Mouse (Mus musculus): Measurements from ENCODE around the gene Fam69b.

Fam69b gene

DNA sequence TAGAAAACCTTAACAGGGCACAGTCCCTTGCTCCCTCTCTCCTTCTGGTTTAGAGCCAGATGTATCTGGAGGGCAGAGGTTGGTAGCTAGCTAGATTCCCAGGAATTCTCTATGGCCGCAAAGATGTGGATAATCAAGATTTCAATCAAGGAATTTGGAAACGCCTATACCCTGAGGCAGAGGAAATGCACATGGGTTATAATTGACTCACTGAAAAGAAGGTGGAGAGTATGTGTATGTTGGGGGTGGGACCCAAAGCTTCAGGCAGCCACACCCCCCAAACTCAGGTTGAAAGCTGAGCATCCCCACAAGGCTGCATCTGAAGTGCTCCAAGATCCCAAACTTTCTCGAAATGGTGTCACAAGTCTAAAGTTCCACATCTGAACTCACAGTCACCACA lies 29.8 kb upstream of the Fam69b start:
- no peak for DNase-seq (ENCODE audit: low spot score)

DNA sequence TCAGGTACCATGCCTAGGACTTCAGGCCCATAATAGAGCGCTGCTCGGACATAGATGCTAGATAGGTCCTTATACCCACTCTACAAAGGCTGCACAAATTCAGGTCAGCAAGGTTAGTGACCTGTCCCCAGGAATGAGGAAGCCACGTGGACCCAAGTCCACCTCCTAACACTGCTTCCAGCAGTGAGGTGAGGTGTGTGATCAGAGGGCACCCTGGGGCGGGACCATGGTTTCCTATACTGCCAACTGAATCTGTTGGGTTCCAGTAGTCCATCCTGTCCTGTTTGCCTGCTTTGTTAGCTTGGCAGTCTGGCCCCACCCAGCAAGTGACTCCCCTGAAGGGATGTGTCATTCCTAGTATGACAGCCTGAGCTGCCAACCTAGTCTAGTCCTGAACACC lies 28.3 kb upstream of the Fam69b start:
- no peak for DNase-seq (ENCODE audit: low spot score)

DNA sequence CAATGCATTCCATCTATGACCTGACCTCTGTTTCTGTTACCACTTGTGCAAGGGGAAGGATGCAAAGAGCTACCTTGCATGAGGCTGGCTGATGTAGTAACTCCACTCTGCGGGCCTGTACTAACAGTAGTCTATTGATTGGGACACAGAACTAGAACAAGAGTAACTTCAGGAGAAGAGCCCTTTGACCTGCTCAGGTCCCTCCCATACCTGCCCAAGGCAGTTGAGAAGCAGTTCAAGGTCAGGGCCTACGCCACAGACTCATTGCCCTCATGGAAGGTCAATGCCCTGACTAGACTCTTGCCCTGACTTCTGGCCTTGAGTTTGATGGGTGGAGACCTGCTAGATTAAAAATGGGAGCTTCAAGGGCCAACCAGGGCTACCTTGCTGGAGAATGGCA lies 27.6 kb upstream of the Fam69b start:
- no peak for DNase-seq (ENCODE audit: low spot score)

DNA sequence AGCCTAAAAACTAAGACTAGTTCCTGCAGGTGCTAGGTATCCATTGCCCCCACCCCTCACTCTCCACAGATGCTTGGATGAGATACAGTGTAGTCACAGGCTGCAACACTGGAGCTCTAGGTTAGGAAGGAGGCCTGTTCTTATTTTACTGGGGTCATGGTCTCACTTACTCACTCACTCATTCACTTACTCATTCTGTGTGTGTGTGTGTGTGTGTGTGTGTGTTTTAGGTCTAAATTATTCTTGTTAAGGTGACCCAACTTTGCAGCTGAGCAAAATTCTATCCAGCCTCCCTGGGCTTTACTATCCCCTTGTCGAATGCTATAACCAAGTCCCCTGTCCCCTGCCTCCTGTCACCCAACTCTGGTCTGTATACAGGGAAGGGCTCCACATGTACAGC lies 26.7 kb upstream of the Fam69b start:
- DNase-seq (ENCODE audit: low spot score): no peak

DNA sequence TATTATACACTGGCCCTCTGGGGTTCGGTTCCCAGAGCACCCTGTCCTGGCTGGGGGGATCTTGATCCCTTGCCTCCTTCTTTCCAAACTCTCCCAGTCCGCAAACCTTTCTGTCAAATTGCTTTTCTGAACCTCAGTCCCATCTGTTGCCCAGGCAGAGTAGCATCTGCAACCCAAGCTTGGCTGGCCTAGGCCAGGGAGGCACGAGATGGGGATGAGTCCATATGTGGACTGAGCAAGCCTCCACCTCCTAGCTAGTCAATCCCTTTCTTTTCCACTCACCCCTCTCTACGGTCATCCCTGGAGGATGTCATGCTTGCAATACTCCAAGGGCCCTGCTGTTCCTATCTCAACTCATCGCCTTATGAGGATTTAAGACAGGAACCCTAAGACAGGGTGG lies 25.6 kb upstream of the Fam69b start:
- DNase-seq (ENCODE audit: low spot score): no peak

DNA sequence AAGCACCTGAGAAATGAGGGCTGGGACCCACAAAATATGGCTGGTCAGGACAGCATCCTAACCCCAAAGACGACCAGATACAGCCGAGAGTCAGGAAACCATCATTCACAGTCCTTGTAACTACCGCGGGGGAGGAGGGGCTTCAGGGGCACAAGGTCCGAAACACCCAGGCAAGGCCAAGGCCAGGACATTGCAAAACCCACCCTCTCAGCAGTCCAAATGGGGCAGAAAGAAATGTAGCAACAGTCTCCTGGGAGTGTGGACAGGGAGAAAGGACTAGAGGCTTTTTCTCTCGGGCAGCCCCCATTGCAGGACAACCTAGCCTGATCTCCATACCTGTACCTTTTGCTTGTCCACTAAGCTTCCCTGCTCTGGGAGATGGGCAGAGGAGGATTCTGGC lies 25.1 kb upstream of the Fam69b start:
- DNase-seq (ENCODE audit: low spot score): no peak

DNA sequence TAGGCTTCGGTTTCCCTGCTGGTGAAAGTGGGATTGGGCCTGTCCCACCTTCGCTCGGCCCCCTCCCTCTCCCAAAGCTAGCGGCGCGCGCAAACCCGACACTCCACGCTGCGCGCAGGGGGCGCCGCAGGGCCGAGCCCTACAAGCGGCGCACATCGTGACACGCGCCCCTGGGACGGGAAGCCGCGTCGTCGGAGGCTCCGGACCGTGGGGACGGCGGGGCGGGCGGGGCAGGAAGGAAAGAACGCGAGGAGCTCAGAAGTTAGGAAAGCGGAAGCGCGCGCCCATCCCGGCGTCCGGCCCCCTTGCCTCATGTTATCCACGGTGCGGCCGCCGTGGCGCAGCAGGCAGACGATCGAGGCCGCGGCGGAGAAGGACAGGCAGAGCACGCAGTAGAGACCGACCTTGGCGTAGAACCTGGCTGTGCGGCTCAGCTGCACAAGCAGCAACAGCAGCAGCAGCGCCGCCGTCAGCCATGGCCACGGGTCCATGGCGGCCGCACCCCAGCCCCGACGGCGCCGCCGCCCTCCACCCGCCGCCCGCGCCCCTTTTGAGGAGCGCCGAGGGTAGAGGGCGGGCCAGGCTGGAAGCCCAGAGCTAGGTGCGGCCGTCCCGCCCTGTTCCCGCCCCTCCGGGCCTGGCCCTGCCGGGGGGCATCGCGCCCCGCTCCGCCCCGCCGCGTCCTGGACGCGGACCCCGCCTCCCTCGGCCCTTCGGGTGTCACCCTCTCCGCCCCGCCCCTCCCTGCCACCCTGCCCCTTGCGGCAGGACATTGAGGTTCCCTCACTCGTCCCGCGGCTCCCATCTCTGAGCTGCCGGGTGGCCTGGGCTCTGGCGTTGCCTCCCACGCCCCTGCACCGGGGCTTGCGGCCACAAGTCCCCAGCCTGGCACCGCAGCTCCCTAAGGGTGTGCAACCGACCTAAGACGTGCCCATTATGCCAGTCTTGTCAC lies 24.3 kb upstream of the Fam69b start, which contains the start of gene Agpat2:
Gene Agpat2 (minus strand): TSS at position 698 of the 952 bp plus-strand sequence.
- DNase-seq (ENCODE audit: low spot score): peak; percentile 62

DNA sequence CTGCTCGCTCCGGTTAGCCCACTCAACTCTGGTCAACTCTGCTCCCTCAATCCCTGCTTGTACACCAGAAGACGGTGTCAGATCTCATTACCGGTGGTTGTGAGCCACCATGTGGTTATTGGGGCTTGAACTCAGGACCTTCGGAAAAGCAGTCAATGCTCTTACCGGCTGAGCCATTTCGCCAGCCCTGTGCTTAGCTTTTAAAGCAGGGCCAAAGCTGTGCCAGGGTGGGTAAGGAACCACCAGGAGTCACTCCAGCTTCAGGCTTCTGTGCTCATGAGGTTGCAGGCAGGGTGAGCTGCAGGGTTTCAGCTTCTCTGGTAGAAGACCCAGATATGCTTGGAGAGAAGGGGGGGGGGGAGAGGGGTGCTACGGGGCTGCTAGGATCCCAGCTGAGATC lies 22.9 kb upstream of the Fam69b start:
- DNase-seq (ENCODE audit: low spot score): no peak

DNA sequence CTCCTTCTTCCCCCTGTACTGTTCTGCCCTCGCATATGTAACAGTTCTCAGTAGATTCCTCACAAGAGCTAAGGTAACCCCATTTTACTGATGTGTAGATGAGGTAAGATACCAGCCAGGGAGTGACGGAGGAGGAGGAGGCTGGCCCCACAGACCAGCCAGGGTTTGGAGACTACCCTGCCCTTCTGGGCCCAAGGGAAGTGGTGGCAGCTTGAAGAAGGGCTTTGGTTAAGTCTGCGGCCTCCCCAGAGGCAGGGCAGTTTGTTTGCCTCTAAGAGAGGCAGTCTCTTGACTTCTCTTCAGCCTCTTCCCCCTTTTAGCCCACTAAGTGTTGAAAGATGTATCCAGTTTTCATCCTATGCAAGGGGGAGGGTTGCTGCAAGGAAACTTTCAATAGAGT lies 21.7 kb upstream of the Fam69b start:
- DNase-seq (ENCODE audit: low spot score): no peak

DNA sequence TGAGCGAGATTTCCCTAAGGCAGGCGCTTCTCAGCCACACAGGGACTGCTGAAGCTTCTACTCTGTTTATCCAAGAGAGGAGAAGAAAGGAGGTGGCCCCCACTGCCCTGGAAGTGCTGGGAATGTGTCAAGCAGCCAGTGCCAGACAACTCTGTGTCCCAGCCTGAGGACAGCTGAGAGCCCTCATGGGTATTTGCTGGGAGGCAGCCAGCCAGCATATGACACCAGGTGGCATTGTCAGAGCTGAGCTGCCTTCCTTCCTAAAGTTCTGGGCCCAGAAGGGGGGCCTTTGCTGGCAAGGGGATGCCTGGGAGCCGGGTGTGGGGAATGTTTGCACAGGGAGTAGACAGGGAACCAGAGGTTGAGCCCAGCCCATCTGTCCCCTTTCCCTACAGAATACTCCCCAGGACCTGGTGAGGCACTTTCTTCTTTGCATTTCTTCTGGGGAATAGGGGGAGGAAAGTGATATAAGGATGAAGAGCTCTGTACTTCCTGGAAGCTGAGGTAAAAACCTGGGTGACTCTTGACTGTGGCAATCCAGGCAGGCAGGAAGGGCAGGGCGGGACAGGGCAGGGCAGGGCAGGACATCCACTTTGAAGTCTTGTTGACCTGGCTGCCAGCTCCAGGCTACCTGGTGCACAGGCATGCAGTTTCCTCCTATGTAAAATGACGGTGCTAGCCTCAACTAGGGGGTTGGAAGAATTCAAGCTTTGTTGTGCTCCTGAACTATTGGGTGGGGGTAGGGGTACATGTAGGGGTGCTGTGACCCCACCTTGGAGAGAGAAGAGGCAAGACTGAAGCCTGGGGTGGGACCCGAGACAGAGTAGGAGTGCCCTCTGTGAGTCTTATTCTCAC lies 21.0 kb upstream of the Fam69b start:
- no peak for DNase-seq (ENCODE audit: low spot score)

DNA sequence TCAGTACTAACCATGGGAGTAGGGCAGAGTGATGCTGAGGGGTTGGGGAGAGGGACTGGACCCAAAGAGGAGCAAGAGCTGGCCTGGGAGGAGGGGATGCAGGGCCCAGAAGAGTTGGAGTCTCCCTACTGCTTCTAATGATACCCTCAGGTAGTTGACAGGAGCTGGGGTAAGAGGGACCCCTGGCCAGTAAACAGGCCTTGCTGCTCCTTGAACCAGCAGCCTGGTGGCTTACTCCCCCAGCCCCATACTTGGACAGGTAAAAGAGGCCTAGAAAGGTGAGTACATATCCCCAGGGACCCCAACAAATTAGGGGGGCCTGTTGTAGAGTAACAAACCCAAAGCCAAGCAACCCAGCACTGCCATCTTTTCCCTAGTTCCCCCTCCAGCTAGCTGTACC lies 19.5 kb upstream of the Fam69b start:
- no peak for DNase-seq (ENCODE audit: low spot score)

DNA sequence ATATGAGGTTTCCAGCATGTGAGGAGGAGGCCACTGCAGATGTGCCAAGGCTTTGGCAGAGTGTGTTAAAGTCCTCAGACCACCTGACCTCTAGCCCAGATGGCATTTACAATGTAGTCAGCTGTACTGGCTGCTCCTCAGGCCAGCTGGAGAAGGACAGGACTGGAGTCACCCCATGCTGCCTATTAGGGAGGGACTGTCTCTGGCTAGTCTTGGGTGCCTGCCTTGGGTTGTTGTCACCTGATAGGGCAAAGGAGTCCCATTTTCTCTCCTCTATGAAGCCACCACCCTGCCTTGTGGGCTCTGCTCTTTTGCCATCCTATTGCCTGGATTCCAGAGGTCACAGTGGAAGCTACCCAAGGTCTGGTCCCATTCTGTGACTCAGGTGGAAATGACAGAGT lies 19.0 kb upstream of the Fam69b start:
- DNase-seq (ENCODE audit: low spot score): no peak

DNA sequence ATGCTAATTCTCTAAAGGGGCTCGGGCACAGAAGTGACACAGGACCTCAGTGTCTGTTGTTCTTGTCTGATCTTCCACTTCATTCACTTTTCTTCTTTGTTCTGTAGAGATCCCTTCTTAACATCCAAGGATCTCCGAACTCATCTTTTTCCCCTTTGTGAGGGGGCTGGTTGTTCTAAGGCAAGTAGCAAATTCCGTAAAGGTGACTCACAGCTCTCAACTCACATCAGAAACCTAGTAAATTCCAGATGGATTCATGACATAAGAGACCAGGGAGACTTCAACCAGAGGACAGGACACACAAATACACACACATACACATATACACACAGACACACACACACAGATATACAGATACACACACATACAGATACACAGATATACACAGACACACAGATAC lies 17.7 kb upstream of the Fam69b start:
- DNase-seq (ENCODE audit: low spot score): no peak

DNA sequence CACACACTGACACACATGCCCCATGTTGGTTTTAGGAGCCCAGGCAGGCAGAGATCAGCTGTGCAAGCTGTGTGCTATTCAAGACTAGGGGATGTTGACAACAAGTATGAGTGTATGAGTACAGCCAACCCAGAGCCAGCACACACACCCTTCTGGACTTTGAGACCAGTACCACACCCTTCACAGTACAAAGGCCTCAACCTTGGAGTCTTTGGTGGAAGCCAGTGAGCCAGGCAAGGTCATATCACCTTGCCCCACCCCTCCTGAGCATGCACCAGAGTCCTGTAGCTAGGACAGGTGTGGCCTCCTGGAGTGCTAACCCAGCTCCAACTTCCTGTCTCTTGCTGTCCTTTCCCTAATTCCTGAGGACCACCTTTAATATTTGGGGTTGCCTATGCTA lies 17.2 kb upstream of the Fam69b start:
- no peak for DNase-seq (ENCODE audit: low spot score)

DNA sequence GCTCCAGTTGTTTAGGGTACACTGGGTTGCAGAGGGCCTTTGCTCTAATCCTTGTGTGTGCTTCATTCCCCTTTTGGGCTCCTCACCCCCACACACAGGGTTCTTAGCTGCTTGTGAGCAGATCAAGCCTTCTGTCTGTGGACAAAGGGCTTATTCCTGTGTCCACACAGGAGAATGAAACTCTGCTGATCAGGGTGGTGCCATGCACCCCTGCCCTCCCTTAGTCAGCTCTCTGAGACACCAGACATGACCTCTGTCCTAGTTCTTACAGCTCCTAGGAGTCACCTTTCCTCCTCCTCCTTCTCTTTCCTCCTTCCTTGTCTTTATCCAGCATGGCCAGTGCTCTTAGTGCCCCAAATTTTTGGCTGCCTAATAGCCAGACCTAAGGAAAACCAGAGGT lies 16.4 kb upstream of the Fam69b start:
- no peak for DNase-seq (ENCODE audit: low spot score)

DNA sequence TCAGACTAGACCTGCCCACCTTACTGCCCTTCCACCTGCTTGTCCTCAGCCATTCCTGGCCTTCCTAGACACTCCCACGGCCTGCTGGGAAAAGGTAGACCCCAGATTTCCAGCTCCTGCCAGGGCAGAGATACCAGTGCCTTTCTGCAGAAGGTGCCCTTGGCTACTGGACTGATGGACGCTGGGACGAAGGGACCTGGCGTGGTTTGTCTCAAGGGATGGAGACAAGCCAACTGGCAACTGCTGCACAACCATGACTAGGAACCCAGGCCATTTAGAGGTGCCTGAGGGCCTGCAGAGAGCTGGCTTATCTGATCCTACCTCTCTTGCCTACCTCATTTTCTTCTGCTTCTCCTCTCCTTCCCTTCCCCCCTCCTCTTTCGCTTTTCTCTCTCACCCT lies 13.4 kb upstream of the Fam69b start:
- no peak for DNase-seq (ENCODE audit: low spot score)

DNA sequence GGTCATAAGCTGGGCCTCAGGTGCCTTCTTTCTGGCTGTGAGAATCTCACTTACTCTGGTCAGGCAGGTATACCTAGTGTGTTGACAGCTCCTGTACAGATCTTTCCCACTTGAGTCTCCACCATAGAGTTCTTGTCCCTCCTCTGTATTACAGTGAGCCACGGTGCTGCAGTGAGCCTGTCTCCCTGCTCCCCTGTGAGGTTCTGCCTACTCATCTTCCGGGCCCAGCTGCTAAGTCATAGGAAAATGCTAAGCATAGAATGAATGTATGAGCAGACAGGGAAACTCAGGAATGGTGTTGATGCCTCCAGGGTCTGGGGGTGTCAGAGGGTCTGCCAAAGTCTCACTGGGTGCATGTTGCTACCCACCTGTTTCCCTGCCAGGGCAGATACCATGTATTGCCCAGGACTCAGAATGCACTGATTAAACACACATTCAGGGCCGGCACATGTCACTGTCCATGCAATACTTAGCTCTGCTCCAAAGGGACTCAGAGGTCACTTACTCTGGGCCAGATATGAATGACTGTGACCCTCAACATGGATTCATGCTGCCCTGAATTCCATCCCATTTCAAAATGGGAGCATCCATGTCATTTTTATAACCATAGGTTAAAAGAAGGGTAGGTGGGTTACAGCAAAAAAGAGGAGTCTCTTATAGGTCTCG lies 12.7 kb upstream of the Fam69b start:
- DNase-seq (ENCODE audit: low spot score): no peak

DNA sequence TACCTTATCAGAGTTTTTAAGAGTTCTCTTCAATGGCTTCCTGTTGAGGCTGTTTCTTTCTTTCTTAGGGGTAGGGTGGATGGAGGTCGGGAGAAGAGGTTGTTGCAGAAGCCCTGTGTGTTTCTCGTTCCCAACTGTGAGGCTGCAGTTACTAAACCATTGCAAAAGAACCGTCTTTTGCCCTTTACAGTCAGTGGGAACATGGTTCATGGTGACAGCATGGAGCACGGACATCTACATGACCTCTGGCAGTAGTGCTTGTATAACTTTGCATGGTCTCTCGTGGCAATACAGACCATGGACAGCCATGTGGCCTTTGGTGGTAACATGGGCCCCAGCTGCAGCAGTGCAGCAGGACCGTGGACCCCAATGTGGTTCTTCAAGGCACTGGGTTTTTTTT lies 10.9 kb upstream of the Fam69b start:
- no peak for DNase-seq (ENCODE audit: low spot score)

DNA sequence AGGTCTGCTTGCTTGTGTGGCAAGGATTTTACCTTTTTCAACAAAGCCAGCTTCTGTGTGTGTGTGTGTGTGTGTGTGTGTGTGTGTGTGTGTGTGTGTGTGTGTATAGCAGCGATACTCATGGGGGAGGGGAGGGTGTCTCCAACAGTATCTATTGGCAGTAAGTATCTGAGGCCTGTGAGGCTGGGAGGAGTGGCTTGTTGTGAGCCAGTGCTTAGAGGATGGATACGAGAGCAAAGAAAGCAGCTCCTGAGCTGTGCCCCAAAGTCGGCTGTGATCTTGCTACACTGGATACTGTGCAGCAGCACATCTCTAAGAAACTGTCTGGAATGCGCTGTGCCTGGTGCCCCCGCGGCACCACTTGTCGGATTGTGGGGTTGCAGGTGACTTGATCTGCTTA lies 10.3 kb upstream of the Fam69b start:
- DNase-seq (ENCODE audit: low spot score): no peak

DNA sequence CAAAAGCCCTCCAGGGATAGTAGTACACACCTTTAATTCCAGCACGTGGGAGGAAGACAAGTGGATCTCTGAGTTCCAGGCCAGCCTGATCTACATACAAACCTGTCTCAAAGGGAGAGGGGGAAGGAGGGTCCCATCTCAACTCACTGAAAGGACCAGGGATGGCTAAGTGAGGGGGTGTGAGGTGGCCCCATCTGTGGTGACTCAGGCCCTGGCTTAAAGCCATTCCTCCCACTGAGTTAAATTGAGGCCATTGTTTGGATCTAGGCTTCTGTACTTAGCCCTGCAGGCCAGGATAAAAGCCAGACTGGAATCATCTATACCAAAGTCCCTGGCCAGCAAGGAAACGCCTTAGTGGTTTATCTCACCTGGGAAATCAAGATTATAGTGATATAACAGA lies 7.0 kb upstream of the Fam69b start:
- no peak for DNase-seq (ENCODE audit: low spot score)

DNA sequence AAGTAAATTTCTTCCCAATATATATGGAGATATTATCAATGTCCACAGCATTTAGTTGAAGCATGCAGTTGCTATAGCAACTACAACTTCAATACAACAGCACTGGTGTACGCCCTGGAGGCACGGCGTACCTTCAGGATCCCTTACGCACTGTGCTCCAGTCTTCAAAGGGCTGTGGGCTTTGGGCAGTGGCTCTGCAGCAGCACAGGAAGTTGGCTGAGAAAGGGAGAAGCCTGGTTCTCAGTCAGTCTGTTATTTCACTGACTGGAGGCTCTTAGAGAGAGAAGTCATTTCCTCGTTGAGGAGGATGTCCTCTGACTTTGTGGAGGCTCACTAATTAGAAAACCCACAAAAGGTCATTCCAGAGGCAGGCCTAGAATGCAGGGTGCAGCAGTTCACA lies 5.3 kb upstream of the Fam69b start:
- no peak for DNase-seq (ENCODE audit: low spot score)

DNA sequence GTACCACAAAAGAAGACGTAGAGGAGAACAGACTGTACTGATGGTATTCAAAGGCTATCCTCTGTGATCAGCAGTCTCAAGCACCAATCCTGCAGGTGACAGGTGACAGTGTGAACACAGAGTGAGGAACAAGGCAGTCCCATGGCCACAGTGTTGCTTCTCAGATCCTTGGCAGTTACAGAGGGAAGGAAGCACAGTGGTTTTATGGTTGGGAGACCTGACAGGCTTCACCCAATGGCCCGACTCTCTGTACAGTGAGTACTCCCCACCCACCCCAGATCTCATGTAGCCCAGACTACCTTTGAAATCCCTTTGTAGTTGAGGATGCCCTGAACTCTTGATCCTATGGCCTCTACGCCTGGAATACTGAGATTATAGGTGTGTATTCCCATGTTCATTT lies 2.8 kb upstream of the Fam69b start:
- no peak for DNase-seq (ENCODE audit: low spot score)

DNA sequence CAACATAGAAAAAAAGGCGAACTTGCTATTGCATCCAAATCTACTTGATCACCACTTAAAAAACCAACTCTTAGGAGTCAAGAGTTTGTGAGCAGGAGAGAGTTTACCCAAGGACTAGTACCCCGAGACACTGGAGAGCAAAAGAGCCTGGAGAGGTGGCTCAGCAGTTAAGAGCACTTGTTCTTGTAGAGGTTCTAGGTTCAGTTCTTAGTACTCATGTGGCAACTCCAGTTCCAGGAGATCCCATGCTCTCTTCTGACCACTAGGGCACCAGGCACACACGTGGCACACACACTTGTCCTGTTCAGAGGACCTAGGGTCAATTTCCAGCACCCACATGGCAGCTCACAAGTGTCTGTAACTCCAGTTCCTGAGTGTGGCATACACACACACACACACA lies 2.2 kb upstream of the Fam69b start:
- no peak for DNase-seq (ENCODE audit: low spot score)
